Mouse (Mus musculus) lung, postnatal 0 days (tissue): Measurements from ENCODE around the gene Dact3. TPM values are rescaled to one million over a fixed set of nuclear protein-coding genes. Genes with fewer than 3 reads are reported as not detected.

Experiments used
- ATAC-seq: fragments of 200-750 bp; cut with Nextera tagmentation; 2 replicates; pipeline ENCODE4 v1.8.0; 2017; ENCODE audit warnings: moderate library complexity
- DNase-seq: peaks from one replicate; pipeline ENCODE4 v3.0.0-alpha.2; 2016; ENCODE audit warnings: low spot score
- H3K27ac ChIP-seq: fragments of 300-500 bp; sonication (generic); 2 replicates; pipeline ENCODE4 v1.5.1; 2014; ENCODE audit warnings: antibody characterized with exemption, mild to moderate bottlenecking, low read length, mixed read lengths
- H3K27me3 ChIP-seq: fragments of 300-500 bp; sonication (generic); replicated peaks from 2 replicates; pipeline ENCODE4 v1.6.1; 2014; ENCODE audit warnings: low read length, mixed read lengths; ENCODE audit not compliant: insufficient read depth
- H3K36me3 ChIP-seq: fragments of 300-500 bp; sonication (generic); 2 replicates; pipeline ENCODE4 v1.6.1; 2014; ENCODE audit warnings: low read length, mixed read lengths; ENCODE audit not compliant: insufficient read depth
- H3K4me1 ChIP-seq: fragments of 300-500 bp; sonication (generic); 2 replicates; pipeline ENCODE4 v1.6.1; 2014; ENCODE audit warnings: antibody characterized with exemption, low read depth, low read length, mixed read lengths; ENCODE audit not compliant: insufficient read depth
- H3K4me2 ChIP-seq: fragments of 300-500 bp; sonication (generic); replicated peaks from 2 replicates; pipeline ENCODE4 v1.6.1; 2014; ENCODE audit warnings: low read depth, mild to moderate bottlenecking, low read length, moderate library complexity, mixed read lengths
- H3K4me3 ChIP-seq: fragments of 300-500 bp; sonication (generic); 2 replicates; pipeline ENCODE4 v1.5.1; 2014; ENCODE audit warnings: low read depth, low read length
- H3K9ac ChIP-seq: fragments of 300-500 bp; sonication (generic); replicated peaks from 2 replicates; pipeline ENCODE4 v1.6.1; 2014; ENCODE audit warnings: low read depth, mild to moderate bottlenecking
- H3K9me3 ChIP-seq: fragments of 300-500 bp; sonication (generic); 2 replicates; pipeline ENCODE4 v1.6.1; 2016; ENCODE audit warnings: low read length, mixed read lengths
- CTCF ChIP-seq: IDR thresholded peaks from 2 replicates; pipeline ENCODE4 v1.5.1; 2016; ENCODE audit warnings: antibody characterized with exemption, mild to moderate bottlenecking
- EP300 ChIP-seq: IDR thresholded peaks from 2 replicates; pipeline ENCODE4 v1.6.1; 2016; ENCODE audit warnings: antibody characterized with exemption, mild to moderate bottlenecking, control low read depth
- WGBS: fragments of 180-500 bp; shearing (Covaris S2); extraction: QIAGEN DNeasy Blood & Tissue Kit; methylation state at CpG from one replicate; pipeline ENCODE4 v1.1.7; 2014; 5-methylcytosine and 5-hydroxymethylcytosine counted together
- polyA plus RNA-seq: library from polyadenylated mRNA; unstranded; fragments of >200 nt; fragmentation: Nextera tagmentation; extraction: Ambion mirVana; gene quantifications from 2 replicates; pipeline ENCODE4 v1.2.1, GENCODE M21; 2015

Gene Dact3
- polyA plus RNA-seq, 1 experiment from 2014 or later = 4.3 TPM

DNA sequence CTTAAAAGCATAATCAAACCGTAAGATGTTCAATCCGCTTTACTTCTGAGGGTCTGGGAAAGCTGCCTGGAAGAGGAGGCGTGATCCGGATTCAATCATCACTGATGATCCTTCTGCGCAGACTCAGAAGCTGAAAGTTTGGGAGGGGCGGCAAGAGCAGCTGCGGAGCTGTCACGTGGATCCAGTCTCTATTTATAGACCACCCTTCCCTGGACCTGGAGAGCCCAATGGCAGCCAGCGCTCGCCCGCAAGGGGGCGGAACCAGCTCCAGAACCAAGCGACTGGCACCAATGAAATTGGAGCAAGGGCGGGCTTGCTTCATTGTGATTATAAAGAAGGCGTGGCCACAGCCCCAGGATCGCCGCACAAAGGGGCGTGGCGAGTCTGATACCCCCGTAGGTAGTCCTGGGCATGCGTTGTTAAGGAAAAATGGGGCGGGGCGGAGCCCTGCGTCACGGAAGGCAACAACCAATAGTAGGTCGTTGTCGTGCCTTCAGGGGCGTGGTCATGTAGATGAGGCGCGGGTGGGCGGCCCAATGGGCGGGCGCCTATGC, 284 bp upstream of the Dact3 start:
- ATAC-seq (peak; percentile 97), DNase-seq (peak; percentile 100)
- no peaks in the 10 kb centered on the region for H3K4me1 ChIP-seq
- no peaks in the 10 kb centered on the region for H3K9me3 ChIP-seq
- H3K4me2 ChIP-seq = peak overlapping the region; percentile 90
- no peaks in the 10 kb centered on the region for H3K36me3 ChIP-seq
- WGBS = 2% methylated on average over 33 of the region's 33 CpGs
- H3K27ac ChIP-seq = peak overlapping the region; percentile 84
- H3K9ac ChIP-seq = no peak overlapping the region; the same call in 1 of the 2 replicates
- peak overlapping the region; percentile 61 for H3K4me3 ChIP-seq
- TF ChIP-seq CTCF = peak; percentile 48
- TF ChIP-seq EP300 = no peak
- 0 out of 2 replicates have a peak, but pooled peaks cover 6% of the 10 kb centered on the region for H3K27me3 ChIP-seq

DNA sequence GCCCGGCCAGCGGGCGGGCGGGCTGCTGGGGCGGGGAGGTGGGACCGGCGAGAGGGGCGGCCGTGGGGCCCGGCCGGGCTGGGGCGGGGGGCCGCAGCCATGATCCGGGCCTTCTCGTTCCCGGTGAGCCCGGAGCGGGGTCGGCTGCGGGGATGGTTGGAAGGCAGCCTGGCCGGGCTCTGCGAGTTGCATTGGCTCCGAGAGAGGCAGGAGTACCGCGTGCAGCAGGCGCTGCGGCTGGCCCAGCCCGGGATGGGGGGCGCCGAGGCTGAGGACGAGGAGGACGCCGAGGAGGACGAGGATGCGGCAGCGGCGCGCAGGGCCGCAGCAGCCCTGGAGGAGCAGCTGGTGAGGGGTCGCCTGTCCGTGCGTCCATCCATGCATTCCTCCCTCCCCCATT, 209 bp downstream of the Dact3 start:
- ATAC-seq = peak; percentile 18; the same call in 1 of the 2 replicates
- H3K9me3 ChIP-seq = no peaks in the 10 kb centered on the region
- 4% methylated on average over 32 of the region's 42 CpGs for WGBS
- peak overlapping the region; percentile 34; the same call in 1 of the 2 replicates for H3K9ac ChIP-seq
- H3K27ac ChIP-seq = peak overlapping the region; percentile 66; the same call in 1 of the 2 replicates
- peak overlapping the region; percentile 61 for H3K4me3 ChIP-seq
- TF ChIP-seq EP300 = no peak
- no peak for TF ChIP-seq CTCF
- 0 out of 2 replicates have a peak, but pooled peaks cover 6% of the 10 kb centered on the region for H3K27me3 ChIP-seq
- no peaks in the 10 kb centered on the region for H3K4me1 ChIP-seq
- no peak for DNase-seq
- H3K36me3 ChIP-seq = no peaks in the 10 kb centered on the region
- peak overlapping the region; percentile 90 for H3K4me2 ChIP-seq

DNA sequence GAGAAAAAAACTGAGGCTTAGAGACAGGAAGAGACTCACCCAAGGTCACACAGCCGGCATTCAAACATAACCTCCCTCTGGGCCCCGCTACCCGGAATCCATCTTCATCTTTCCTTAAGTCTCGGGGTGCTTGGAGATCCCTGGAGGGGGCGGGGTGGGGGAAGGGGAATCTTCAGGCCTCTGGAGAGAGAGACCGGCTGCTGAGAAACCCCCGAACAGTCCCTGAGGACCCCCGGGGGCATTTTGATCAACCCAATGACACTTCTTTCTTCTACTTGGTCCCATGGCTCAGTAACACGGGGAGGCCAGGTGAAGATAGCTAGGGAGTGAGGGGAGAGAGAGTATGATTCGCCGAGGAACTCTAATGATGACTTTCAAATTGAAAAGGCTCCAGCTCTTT, 889 bp downstream of the Dact3 start:
- H3K4me3 ChIP-seq = peak overlapping the region; percentile 61
- 15% methylated on average over 11 of the region's 11 CpGs for WGBS
- peak overlapping the region; percentile 90 for H3K4me2 ChIP-seq
- H3K36me3 ChIP-seq = no peaks in the 10 kb centered on the region
- no peaks in the 10 kb centered on the region for H3K9me3 ChIP-seq
- H3K27me3 ChIP-seq = 0 out of 2 replicates have a peak, but pooled peaks cover 6% of the 10 kb centered on the region
- 0 out of 2 replicates have a peak overlapping the region, but pooled peaks have one; percentile 66 for H3K27ac ChIP-seq
- TF ChIP-seq CTCF (no peak), EP300 (no peak)
- DNase-seq (no peak), ATAC-seq (no peak)
- no peaks in the 10 kb centered on the region for H3K4me1 ChIP-seq
- H3K9ac ChIP-seq = peak overlapping the region; percentile 34; the same call in 1 of the 2 replicates

DNA sequence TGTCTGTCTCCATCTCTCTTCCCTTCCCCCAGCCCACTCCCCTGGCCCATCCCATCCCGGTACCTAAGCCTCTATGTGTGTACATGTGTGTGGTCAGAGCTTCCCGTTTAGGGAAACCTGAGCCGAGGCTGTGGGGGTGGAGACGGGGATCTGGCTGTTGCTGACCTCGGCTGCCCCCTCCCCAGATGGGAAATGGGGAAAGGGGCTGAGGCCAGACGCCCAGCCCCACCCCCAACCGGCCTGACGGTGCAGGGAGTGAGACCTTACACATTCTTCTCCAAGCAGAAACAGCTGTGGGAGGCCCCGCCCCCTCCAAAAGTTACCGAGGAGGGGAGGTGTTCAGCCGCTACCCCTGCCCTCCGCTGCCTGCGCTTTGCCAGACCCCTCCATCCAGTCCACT, 1.5 kb downstream of the Dact3 start:
- H3K27ac ChIP-seq = peak overlapping the region; percentile 29; the same call in 1 of the 2 replicates
- H3K9ac ChIP-seq = no peak overlapping the region
- H3K4me2 ChIP-seq = peak overlapping the region; percentile 90; the same call in 1 of the 2 replicates
- DNase-seq (no peak), ATAC-seq (no peak)
- H3K36me3 ChIP-seq = no peaks in the 10 kb centered on the region
- H3K4me1 ChIP-seq = no peaks in the 10 kb centered on the region
- H3K4me3 ChIP-seq = peak overlapping the region; percentile 61
- WGBS = 16% methylated on average over 12 of the region's 13 CpGs
- 0 out of 2 replicates have a peak, but pooled peaks cover 6% of the 10 kb centered on the region for H3K27me3 ChIP-seq
- TF ChIP-seq EP300 (no peak), CTCF (no peak)
- H3K9me3 ChIP-seq = no peaks in the 10 kb centered on the region

DNA sequence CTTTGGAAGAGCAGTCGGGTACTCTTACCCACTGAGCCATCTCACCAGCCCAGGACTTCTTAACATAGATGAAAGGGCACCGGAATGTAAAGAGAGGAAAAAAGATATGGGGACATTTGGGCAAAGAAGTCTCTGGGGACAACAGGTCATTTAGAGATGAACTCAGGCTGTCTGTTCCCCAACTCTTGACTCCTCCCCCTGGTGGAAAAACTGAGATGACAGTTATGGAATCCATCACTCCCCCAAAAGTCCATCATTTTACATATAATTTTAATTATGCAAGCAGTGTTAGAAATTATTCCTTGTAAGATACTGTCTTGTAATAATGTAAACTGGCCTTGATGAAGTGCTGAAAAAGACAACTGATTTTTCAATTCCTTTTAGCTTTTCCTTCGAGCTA, 2.6 kb downstream of the Dact3 start:
- 0 out of 2 replicates have a peak, but pooled peaks cover 6% of the 10 kb centered on the region for H3K27me3 ChIP-seq
- H3K27ac ChIP-seq = no peak overlapping the region
- H3K4me1 ChIP-seq = no peaks in the 10 kb centered on the region
- TF ChIP-seq CTCF (no peak), EP300 (no peak)
- H3K9ac ChIP-seq = no peak overlapping the region
- no peaks in the 10 kb centered on the region for H3K9me3 ChIP-seq
- H3K36me3 ChIP-seq = no peaks in the 10 kb centered on the region
- no peak overlapping the region for H3K4me3 ChIP-seq
- WGBS = 55% methylated on average over 3 of the region's 3 CpGs
- no peak overlapping the region for H3K4me2 ChIP-seq
- ATAC-seq = no peak
- peak; percentile 42 for DNase-seq

DNA sequence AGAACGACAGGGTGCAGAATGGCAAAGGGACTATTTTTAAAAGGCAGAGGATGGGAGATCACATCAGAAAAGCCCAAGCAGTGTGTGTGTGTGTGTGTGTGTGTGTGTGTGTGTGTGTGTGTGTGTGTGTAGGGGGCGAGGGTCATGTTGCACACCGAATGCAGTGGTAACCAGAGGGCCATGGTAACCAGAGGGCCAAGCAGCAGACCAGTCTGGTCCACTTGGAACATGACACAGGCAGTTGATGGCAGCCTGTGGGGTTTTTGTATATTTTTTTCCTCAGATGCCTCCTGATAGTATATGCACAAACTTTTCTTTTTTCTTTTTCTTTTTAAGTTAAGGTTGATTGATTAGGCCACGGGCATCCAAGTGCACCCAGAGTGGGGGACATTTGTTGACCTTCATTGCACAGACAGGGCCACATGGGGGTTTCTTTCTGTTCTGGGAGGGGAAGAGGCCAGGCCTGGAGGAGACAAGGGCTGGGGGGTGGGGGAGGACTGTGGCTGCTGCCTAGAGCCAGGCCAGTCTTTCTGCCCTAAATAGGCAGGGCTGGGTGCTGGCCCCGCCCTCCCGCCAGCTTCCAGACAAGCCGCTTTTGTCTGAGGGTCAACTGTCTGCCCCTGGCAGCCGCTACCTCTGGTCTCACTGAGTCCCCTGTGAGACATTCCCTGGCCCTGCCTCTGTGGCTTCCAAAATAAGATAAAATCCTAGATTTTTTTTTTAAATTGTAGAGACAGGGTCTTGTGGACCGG, 4.9 kb downstream of the Dact3 start:
- Histone ChIP-seq H3K4me3 (no peak overlapping the region), H3K4me1 (no peaks in the 10 kb centered on the region)

More for the DNA sequence above, 4.9 kb downstream of the Dact3 start:
- WGBS = 35% methylated on average over 8 of the region's 9 CpGs
- no peak for TF ChIP-seq EP300
- Histone ChIP-seq H3K9me3 (no peaks in the 10 kb centered on the region), H3K27me3 (peaks cover 6% of the 10 kb centered on the region; the same call in 1 of the 2 replicates), H3K4me2 (no peak overlapping the region), H3K9ac (no peak overlapping the region), H3K27ac (no peak overlapping the region; the same call in 1 of the 2 replicates), H3K36me3 (no peaks in the 10 kb centered on the region)
- DNase-seq (peak; percentile 42), ATAC-seq (peak; percentile 34; the same call in 1 of the 2 replicates)
